Mouse (Mus musculus): ENCODE data around the gene Qsox1. TPM values are rescaled to one million over a fixed set of nuclear protein-coding genes. Genes with fewer than 3 reads are reported as not detected.

Qsox1 gene
- polyA plus RNA-seq, 1 experiment, result 70.3 TPM

DNA sequence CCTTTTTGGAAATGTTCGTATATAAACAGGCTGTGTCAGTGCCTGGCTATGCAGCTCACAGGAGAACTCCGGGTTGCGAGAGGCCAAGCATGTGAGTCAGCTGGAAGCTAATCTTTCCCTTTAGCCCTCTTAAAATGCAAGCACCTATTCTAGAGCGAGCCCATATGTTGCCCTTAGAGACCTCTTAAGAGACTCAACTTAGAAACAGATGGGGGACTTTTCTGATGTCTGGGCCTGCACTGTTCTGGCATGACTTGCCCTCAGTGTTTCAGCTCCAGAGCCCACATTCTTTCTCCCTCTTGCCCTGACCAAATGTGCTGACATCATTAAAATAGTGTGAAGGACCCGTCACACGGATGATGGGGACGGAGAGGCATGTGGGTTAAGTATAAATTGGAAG, 2.1 kb downstream of the Qsox1 start:
- H3K79me2 ChIP-seq (ENCODE audit: control insufficient read depth, insufficient read depth), result peaks cover 34% of the 10 kb centered on the region
- no peak for TF ChIP-seq CTCF (IDR thresholded peaks at IDR 0.05; ENCODE audit: control insufficient read depth, insufficient read depth, insufficient read length)
- TF ChIP-seq USF1 (IDR thresholded peaks at IDR 0.05; ENCODE audit: low read depth), result no peak
- no peak for TF ChIP-seq MAX (IDR thresholded peaks at IDR 0.05)
- TF ChIP-seq FOSL1 (IDR thresholded peaks at IDR 0.05; ENCODE audit: insufficient read depth, low read length, poor library complexity, severe bottlenecking), result no peak
- TF ChIP-seq MYOG (IDR thresholded peaks at IDR 0.05; ENCODE audit: control insufficient read depth, extremely low read depth, insufficient read length), result no peak
- no peak for TF ChIP-seq CEBPB (IDR thresholded peaks at IDR 0.05; ENCODE audit: low read depth)
- no peak for TF ChIP-seq MYOD1 (IDR thresholded peaks at IDR 0.05; ENCODE audit: control insufficient read depth, insufficient read length, low read depth)
- no peak overlapping the region for H3K4me3 ChIP-seq (ENCODE audit: insufficient read depth, poor library complexity, severe bottlenecking)
- H3K36me3 ChIP-seq (ENCODE audit: control insufficient read depth, insufficient read depth), result peaks cover under 1% of the 10 kb centered on the region
- H3K79me3 ChIP-seq (ENCODE audit: low read depth), result peaks cover 7% of the 10 kb centered on the region
- H3K27me3 ChIP-seq (ENCODE audit: control insufficient read depth, insufficient read depth, insufficient read length), result no peaks in the 10 kb centered on the region
- H3ac ChIP-seq (ENCODE audit: control insufficient read depth, insufficient read length, low read depth), result peak overlapping the region; percentile 30

DNA sequence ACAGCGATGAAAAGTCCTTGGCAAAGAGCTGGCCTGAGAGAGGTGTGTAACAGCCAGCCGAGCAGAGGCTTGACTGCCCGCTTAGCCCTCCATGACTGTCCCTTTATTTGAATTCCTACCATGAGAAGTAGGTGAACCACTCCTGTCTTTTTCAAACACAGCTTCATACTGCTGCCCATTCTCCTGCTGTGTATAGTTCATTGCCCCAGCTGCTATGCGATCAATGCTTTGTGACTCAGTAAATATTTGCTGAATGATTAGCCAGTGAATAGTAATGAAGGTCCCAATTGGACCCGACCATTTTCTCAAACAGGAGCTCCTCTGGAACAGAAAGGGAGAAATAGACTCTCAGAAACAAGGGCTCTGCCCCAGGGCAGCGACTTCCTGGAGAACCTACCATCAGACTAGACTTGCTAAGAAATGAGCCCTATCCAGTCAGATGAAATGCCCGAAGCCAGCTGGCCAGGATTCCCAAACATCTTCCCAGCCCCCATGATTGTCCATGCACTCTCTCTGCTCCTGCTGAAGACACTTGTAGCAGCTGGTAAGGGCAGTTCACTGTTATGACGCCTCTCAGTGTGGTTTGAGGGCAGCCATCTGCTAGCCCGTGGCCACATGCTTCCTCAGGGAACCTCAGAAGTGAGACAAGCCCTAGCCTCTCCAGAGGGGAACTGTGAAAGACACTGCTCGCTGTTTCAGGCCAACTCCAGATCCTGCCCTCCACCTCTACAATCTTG, 2.8 kb downstream of the Qsox1 start:
- no peaks in the 10 kb centered on the region for H3K27me3 ChIP-seq (ENCODE audit: control insufficient read depth, insufficient read depth, insufficient read length)
- peak overlapping the region; percentile 54 for H3ac ChIP-seq (ENCODE audit: control insufficient read depth, insufficient read length, low read depth)
- H3K79me2 ChIP-seq (ENCODE audit: control insufficient read depth, insufficient read depth), result peaks cover 34% of the 10 kb centered on the region
- no peak overlapping the region for H3K4me3 ChIP-seq (ENCODE audit: insufficient read depth, poor library complexity, severe bottlenecking)
- peaks cover 4% of the 10 kb centered on the region for H3K36me3 ChIP-seq (ENCODE audit: control insufficient read depth, insufficient read depth)
- peaks cover 7% of the 10 kb centered on the region for H3K79me3 ChIP-seq (ENCODE audit: low read depth)
- TF ChIP-seq MYOG (IDR thresholded peaks at IDR 0.05; ENCODE audit: control insufficient read depth, extremely low read depth, insufficient read length) (no peak), MAX (IDR thresholded peaks at IDR 0.05) (no peak), USF1 (IDR thresholded peaks at IDR 0.05; ENCODE audit: low read depth) (no peak), FOSL1 (IDR thresholded peaks at IDR 0.05; ENCODE audit: insufficient read depth, low read length, poor library complexity, severe bottlenecking) (no peak), CTCF (IDR thresholded peaks at IDR 0.05; ENCODE audit: control insufficient read depth, insufficient read depth, insufficient read length) (no peak), CEBPB (IDR thresholded peaks at IDR 0.05; ENCODE audit: low read depth) (no peak), MYOD1 (IDR thresholded peaks at IDR 0.05; ENCODE audit: control insufficient read depth, insufficient read length, low read depth) (no peak)

DNA sequence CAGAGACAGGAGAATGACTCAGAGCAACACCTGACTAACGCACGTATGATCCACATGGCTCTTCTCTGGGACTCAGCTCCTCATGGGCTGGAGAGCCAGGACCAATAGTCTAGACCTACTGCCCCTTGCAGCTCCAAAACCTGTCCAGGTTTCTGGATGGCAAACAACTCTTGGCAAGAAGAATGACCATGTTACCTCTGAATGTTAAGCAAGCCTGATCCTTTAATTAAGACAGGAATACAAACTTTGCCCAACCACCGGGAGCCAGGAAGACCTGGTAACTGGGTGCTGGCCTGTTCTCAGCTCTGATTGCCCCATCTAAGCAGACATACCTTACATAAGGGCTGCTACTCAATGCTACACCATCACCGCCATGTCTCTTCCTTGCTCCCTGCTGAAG, 4.4 kb downstream of the Qsox1 start:
- Histone ChIP-seq H3K27me3 (ENCODE audit: control insufficient read depth, insufficient read depth, insufficient read length) (no peaks in the 10 kb centered on the region), H3K36me3 (ENCODE audit: control insufficient read depth, insufficient read depth) (peaks cover 4% of the 10 kb centered on the region), H3K79me3 (ENCODE audit: low read depth) (peaks cover 7% of the 10 kb centered on the region), H3K4me3 (ENCODE audit: insufficient read depth, poor library complexity, severe bottlenecking) (no peak overlapping the region), H3K79me2 (ENCODE audit: control insufficient read depth, insufficient read depth) (peaks cover 34% of the 10 kb centered on the region), H3ac (ENCODE audit: control insufficient read depth, insufficient read length, low read depth) (no peak overlapping the region)
- no peak for TF ChIP-seq MAX (IDR thresholded peaks at IDR 0.05)
- TF ChIP-seq MYOD1 (IDR thresholded peaks at IDR 0.05; ENCODE audit: control insufficient read depth, insufficient read length, low read depth), result no peak
- no peak for TF ChIP-seq FOSL1 (IDR thresholded peaks at IDR 0.05; ENCODE audit: insufficient read depth, low read length, poor library complexity, severe bottlenecking)
- TF ChIP-seq MYOG (IDR thresholded peaks at IDR 0.05; ENCODE audit: control insufficient read depth, extremely low read depth, insufficient read length), result no peak

DNA sequence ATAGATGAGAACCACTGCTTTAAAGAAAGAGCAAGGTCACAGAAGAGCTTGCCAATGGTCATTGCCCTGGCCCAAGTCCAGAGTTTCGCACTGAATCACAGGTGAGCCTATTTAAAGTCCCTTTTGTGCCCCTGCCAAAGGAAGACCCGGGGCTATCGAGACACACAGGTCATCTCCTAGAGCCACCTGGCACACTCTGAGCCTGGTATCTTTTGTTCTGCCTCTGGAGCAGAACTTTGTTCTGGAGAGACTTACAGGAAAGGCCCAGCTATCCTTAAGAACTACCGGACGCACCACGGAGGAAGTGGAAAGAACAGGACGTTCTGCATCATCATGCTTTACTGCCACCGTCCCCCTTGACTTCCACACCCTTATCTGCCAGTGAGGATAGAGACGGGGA, 7.1 kb downstream of the Qsox1 start:
- TF ChIP-seq MYOD1 (IDR thresholded peaks at IDR 0.05; ENCODE audit: control insufficient read depth, insufficient read length, low read depth) (no peak), MYOG (IDR thresholded peaks at IDR 0.05; ENCODE audit: control insufficient read depth, extremely low read depth, insufficient read length) (no peak), MAX (IDR thresholded peaks at IDR 0.05) (no peak), USF1 (IDR thresholded peaks at IDR 0.05; ENCODE audit: low read depth) (no peak), FOSL1 (IDR thresholded peaks at IDR 0.05; ENCODE audit: insufficient read depth, low read length, poor library complexity, severe bottlenecking) (no peak), CEBPB (IDR thresholded peaks at IDR 0.05; ENCODE audit: low read depth) (no peak), CTCF (IDR thresholded peaks at IDR 0.05; ENCODE audit: control insufficient read depth, insufficient read depth, insufficient read length) (no peak)
- Histone ChIP-seq H3K36me3 (ENCODE audit: control insufficient read depth, insufficient read depth) (peaks cover 4% of the 10 kb centered on the region), H3K79me2 (ENCODE audit: control insufficient read depth, insufficient read depth) (peaks cover 23% of the 10 kb centered on the region), H3K27me3 (ENCODE audit: control insufficient read depth, insufficient read depth, insufficient read length) (no peaks in the 10 kb centered on the region), H3ac (ENCODE audit: control insufficient read depth, insufficient read length, low read depth) (no peak overlapping the region), H3K79me3 (ENCODE audit: low read depth) (peaks cover 3% of the 10 kb centered on the region), H3K4me3 (ENCODE audit: insufficient read depth, poor library complexity, severe bottlenecking) (no peak overlapping the region)

DNA sequence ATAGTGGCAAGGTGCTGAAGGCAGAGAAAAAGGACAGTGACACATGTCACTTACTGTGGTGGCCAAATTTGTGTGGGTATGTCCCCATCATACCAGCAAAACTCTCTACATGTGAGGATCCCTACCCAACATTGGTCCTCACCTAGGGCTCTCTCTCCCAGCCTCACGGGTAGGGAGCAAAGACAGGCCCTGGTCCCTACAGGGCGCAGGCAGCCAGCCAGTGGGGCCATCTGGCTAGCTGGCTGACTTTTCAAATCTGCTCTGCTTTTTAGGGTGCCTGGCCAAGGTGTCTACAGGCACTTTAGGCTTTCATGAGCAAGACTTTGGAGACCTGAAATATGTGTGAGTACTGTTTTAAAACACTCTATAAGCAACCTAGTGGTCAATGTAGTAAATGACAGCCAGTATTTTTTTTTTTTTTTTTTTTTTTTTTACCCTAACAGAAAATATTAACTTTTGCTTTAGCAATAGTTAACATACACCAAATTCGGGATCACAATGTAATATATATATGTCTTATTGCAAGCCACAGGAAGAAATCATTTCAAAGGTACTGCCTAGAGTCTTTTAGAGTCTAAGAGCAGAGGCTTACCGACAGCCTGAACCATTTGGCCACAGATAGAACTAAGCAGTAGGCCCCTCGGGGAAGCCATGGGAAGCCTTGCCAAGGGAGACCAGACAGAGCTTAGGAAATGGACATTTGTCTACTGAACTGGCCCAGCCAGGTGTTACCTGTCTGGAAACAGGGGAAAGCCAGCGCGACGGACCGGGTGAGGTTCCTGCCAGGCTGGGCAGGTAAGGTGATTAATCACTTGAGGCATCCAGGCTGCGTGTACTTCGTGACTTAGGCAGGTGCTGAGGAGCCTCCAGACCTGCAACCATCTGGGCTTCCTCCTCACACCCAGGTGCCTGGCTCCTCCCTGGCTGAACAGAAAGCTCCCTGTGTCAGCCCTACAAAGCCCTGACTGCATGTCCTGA, 11.4 kb downstream of the Qsox1 start:
- no peak overlapping the region for H3ac ChIP-seq (ENCODE audit: control insufficient read depth, insufficient read length, low read depth)
- no peaks in the 10 kb centered on the region for H3K79me2 ChIP-seq (ENCODE audit: control insufficient read depth, insufficient read depth)
- H3K79me3 ChIP-seq (ENCODE audit: low read depth), result no peaks in the 10 kb centered on the region
- peaks cover 4% of the 10 kb centered on the region for H3K36me3 ChIP-seq (ENCODE audit: control insufficient read depth, insufficient read depth)
- TF ChIP-seq CTCF (IDR thresholded peaks at IDR 0.05; ENCODE audit: control insufficient read depth, insufficient read depth, insufficient read length) (no peak), FOSL1 (IDR thresholded peaks at IDR 0.05; ENCODE audit: insufficient read depth, low read length, poor library complexity, severe bottlenecking) (no peak), MAX (IDR thresholded peaks at IDR 0.05) (no peak), MYOD1 (IDR thresholded peaks at IDR 0.05; ENCODE audit: control insufficient read depth, insufficient read length, low read depth) (no peak), USF1 (IDR thresholded peaks at IDR 0.05; ENCODE audit: low read depth) (no peak), CEBPB (IDR thresholded peaks at IDR 0.05; ENCODE audit: low read depth) (no peak), MYOG (IDR thresholded peaks at IDR 0.05; ENCODE audit: control insufficient read depth, extremely low read depth, insufficient read length) (no peak)
- H3K27me3 ChIP-seq (ENCODE audit: control insufficient read depth, insufficient read depth, insufficient read length), result no peaks in the 10 kb centered on the region
- H3K4me3 ChIP-seq (ENCODE audit: insufficient read depth, poor library complexity, severe bottlenecking), result no peak overlapping the region
